Mouse (Mus musculus) c-Kit-positive CD71-positive TER-119-negative erythroid progenitor cells, embryonic 14.5 days (primary cell): ENCODE data around the gene Zfp385c.
"Not testable (repeated sequence)": the region's sequence is repeated elsewhere in the genome, so short reads cannot be mapped to it uniquely, and the experiment has no call there.

Experiments used
- DNase-seq: peaks from one replicate; pipeline ENCODE4 v3.0.0-alpha.2; 2013; ENCODE audit warnings: low read depth

Zfp385c gene

DNA sequence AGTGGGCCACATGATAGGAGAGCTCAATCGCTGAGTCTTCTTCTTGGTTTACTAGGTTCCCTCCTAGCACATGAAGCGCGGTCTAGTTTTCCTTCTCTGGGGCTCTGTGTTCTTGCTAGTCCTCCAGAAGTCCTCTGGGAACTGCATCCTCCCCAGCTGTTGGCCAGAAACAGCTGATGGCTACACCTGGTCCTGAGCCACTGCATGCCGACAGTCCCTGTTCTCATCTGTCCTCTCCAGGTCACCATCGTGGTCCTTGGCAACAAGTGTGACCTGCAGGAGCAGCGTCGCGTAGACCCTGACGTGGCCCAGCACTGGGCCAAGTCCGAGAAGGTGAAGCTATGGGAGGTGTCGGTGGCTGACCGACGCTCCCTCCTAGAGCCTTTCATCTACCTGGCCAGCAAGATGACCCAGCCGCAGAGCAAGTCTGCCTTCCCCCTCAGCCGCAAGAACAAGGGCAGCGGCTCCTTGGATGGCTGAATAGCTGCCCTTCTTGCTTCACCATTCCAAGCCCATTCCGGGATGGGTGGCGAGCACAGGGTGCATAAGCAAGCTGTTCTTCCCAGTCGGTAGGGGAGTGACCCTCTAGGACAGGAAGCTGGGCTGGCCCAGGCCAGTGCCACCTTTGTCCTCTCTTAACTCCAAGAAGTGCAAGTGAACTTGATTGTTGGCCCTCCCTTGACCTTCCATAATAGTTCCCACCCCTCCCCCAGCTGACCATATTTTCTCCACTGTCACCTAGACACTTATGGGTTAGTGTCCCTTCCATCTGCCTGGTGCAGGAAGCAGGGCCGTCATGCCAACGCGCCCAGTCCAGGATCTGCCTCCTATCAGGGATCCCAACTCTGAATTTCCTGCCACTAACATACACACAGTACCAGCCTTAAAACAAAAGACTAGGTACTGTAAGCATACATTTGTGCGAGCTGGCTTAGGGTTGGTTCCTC lies 66.2 kb downstream of the Zfp385c start:
- DNase-seq: no peak

DNA sequence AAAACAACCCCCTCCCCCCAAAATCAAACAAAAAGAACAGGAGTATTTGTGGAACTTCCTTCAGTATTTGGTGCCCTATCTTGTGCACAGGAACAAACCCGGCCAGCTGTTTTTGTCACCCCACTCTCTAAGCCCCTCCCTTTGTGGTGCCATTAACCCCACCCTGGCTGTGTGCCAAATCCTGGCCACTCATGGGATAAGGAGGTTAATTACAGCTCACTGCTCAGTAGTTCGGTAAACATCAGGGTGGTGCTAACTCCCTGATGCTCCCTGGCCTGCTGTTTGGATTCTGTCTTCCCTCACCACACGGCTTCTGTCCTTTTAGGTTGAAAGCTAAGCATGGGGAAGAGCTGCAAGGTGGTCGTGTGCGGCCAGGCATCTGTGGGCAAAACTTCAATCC lies 68.4 kb downstream of the Zfp385c start:
- peak; percentile 51 for DNase-seq

DNA sequence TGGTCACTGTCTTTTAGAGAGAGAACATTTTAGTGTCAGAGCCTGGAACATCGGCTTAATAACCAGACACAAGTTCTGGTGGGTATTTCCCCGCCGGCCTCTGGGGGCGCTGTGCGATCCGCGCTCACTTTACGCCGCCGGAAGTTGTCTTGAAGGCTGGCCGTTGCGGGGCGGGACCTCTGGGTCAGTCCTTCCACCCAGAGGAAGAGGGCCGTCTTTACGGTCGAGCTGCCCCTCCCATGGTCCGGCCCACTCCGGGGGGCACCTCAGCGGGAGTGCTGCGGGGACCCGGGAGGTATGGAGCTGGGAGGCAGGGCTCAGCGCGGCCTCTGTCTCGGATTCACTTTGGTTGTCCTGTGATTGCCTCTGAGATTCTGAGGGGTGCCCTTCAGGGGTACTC lies 69.5 kb downstream of the Zfp385c start:
- DNase-seq: peak; percentile 87

DNA sequence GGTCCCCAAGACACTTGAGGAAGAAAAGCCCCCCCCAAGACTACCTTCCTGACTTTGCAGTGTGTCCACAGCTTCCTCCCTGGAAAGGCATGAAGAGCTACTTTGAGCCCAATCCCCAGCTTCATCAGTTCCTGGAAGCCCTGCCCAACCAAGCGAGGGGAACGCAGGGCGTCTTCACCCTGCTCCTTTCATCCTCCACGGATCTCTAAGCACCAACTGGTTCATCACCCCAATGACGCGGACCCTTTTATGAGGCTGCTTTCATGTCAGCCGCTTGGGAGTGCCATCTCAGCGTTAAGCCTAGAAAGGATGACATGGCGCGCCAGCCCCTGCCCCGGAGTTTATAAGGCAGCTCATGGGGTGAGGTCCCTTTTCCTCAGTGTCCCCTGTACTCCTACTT lies 72.3 kb downstream of the Zfp385c start, which contains the start of gene Dnajc7:
Gene Dnajc7 (minus strand): TSS at position 187 of the 400 bp plus-strand sequence.
- no peak for DNase-seq

DNA sequence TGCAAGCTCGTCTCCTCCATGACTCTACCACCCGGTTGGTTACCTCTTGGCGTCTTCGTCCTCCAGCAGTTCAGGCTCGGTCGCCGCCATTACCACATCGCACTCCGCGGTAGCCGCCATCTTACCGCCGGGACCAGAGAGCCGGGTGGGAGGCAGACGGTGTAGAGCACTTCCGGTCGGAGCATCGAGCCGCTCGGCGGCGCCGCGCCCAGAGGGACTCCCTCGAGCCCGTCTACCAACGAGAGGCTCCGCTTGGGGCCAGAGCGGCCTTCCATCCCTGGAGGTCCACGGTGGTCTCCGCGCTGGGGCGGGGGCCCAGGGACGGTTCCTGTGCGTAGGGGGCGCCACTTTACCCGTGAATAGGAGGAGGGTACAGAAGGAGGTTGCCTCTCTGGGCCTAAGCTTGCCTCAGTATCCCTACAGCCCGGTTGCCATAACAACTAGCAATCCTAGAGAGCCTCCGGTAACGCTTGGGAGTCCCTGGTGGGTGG lies 72.7 kb downstream of the Zfp385c start:
- DNase-seq: peak; percentile 89

DNA sequence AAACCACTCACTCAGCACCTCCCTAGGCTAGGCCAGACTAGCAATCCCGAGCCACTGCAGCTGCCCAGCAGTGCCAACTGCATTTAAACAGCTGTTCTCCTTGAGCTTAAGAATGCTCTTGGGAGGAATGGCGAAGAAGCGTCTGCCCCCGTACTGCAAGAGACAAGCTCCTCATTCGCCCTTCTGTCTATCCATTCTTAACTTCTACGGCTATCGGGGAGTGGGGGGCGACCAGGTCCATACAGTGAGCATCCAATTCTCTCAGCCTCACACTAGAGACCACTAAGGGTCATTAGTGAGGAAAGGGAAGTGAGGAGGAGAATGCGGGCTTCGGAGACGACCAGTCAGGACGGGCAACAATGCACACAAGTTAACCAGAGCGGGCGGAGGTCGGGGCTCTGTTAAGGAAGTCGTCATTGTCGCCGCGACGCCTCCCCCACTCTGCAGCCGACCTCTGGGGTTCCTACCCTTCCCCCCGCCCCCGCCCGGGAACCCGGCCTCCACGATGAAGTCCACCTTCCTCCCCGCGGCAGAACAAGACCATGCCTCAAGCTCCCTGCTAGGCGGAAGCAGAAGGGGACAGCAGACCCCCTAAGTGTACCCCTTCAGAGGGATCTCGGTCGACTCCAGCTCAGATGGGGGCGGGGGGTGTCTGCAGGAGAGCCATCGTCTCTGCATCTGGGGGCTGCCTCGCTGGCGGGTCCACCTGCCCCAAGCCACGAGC lies 73.3 kb downstream of the Zfp385c start, which contains the start of gene Nkiras2:
Gene Nkiras2 (plus strand): TSS at position 484 of the 724 bp plus-strand sequence.
- peak; percentile 74 for DNase-seq

DNA sequence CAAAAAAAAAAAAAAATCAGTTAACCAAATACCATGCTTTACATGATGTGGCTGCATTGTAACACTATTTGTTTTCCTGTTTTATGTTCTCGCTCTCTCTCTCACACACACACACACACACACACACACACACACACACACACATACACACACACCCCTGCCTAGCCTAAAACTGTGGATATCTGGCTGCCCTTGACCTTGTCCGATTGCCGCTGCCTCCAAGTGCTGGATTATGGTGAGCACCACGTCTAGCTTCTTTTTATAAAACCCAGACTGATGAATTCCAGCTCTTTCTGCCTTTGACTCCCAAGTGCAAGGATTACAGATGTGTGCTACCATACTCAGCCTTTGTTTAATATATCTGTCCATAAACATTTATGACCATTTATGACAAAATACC lies 74.8 kb downstream of the Zfp385c start:
- DNase-seq: no peak

DNA sequence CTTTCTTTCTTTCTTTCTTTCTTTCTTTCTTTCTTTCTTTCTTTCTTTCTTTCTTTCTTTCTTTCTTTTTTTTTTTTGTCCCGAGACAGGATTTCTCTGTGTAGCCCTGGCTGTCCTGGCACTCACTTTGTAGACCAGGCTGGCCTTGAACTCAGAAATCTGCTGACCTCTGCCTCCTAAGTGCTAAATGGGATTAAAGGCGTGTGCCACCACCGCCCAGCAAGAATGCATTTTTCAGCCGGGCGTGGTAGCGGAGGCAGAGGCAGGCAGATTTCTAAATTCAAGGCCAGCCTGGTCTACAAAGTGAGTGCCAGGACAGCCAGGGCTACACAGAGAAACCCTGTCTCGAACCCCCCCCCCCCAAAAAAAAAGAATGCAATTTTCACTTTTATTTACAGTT lies 75.4 kb downstream of the Zfp385c start:
- not testable (repeated sequence) for DNase-seq

DNA sequence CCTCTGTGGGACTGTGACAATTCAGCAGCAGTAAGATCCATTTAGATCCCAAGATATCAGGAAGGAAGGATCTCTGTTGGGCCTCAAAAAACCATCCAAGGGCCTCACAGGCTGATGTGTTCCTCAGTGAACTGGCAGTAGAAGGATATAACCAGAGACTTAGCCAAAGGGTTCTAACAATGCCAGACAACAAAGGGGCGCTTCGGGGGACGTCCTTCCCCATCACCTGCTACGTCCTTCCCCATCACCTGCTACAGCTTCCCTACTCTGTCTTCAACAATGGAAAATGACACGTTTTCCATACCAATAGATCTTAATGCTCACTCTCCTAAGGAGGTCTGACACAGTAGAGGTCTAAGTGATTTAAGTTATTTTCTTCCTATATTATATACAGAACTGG lies 75.9 kb downstream of the Zfp385c start:
- DNase-seq: no peak

DNA sequence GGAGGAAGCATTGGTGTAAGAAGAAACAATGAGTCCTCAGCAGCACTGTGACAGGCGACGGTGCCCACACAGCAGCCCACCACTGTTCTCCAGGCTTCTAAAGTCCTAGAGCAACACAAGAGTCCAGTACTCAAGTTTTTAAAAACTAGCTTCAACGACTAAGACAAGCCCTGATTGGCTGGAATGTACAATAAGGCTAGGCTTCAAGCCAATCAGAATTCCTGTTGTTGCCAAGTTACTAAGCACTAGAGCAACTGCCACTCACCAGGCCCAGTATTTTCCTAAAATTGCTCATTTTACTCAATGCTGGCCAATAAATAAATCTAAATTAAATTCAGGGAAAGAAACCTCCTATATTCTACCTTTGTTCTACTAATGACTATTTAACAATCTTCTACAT lies 79.0 kb downstream of the Zfp385c start:
- no peak for DNase-seq

DNA sequence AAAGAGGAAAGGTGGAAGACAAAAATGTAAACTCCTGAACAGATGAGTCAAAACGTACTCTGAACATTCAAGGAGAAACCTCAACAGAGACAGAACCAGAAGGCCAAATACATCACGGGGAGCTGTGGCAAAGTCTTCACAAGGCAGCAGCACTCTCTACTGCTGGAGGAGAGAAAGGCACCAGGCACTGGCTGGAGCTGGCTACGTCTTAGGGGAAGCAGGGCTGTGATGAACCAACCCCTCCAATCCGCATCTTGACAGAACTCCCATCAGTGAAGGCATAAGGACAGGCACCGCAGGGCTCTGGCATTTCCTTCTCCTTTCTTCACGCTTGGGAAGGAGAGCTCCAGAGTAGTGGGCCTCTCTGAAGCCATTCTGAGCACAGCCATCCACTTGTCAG lies 80.6 kb downstream of the Zfp385c start:
- no peak for DNase-seq

DNA sequence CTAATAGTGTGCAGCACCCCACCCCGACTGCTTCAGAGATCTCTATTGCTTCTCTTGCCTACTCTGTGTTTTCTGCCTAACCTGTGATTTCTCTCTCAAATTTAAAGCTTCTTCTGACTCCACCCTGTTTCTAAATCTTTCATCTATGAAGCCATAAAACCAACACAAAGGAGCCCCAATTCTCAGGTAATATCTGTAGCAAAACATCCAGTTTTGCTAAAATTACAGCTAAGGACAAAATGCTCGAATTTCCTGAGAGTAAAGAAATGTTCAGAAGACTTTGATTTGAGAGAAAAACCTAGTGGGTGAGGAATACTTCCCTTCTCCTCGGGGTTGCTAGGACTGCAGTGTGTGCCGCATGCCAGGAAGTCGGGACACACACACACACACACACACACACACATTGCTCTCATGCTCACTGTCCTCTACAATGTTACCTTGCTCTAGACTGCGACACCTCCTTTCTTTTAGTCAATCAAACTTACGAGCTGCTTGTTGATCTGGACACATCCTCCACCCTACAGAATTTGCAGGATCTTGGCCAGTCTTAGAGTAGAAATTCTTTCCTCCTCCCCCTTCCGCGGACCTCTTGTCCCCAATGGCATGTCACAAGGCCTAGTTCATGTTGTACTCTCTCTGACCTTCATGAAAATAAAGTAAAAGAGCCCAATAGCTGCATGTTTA lies 82.1 kb downstream of the Zfp385c start:
- DNase-seq: no peak

DNA sequence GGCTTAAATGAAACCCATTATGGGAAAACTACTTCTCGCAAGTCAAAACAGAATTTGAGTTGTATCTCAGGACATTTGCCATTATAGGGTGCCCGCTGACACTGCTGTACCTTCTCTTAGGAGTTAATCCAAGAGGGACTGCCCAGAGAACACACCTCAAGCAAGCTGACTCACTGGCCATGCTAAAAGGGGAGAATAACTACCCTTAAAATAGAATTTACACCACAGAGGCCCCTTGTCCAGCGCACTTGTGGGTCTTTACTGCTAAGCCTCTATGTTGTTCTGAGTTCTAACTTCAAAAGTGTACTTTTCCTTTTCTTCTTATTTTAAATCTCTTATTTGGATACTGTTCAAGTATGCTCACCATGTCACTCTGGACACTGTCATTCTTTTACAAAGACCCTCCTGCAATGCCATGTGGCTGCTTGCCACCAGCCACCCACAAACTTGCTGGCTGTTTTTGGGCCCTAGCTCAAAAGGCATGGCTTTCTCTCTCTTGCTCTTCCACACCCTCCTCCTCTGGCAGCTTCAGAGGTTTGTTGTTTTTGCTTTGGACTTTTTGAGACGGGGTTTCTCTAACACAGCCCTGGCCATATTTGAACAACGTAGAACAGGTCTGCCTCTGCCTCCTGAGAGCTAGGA lies 82.8 kb downstream of the Zfp385c start:
- no peak for DNase-seq

DNA sequence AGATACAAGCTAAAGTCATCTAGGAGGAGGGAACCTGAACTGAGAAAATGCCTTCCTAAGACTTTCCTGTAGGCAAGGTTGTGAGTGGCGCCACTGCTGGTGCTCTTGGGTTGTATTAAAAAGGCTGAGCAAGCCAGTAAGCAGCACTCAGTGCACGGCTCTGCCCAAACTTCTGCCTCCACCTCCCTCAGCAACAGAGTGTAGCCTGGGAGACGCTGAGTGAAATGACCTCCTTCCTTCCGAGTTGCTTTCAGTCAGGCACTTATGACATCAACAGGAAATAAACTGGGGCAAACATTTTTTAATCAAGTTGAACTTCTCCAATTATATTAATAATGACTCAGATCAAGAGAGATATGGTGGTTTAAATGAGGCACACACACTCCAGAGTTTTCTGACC lies 83.5 kb downstream of the Zfp385c start:
- no peak for DNase-seq

DNA sequence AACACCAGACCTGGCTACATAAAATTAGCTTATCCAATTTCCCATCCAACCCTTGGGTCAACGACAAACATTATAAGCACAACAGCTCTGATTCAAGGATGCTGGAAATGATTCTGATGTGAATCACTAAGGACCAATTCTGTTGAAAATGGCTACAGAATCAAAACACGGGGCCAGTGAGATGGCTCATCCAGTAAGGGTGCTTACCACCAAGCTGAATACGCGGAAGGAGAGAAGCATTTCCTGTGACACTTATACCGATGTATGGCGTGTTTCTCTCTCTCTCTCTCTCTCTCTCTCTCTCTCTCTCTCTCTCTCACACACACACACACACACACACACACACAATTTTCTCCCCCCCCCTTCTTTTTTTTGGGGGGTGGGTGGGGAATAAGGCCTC lies 85.1 kb downstream of the Zfp385c start:
- DNase-seq: no peak

DNA sequence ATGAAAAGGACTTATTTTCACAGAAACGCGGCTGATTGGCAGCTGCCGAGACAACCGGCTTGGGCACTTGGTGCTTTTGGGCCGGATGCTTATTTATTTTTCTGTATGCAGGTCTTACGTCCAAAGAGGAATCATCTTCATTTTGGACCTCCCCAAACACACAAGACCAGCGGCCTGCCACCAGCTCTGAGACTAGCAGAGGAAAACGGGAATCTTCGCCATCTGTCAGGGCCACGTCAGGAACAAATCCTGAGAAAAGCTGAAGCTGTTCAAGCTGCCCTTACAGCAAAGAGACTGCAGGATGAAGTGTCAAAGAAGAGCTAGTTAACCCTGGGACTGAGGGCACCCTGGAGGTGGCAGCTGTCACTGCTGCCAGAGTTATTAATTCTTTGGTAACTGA lies 86.8 kb downstream of the Zfp385c start:
- DNase-seq: no peak

DNA sequence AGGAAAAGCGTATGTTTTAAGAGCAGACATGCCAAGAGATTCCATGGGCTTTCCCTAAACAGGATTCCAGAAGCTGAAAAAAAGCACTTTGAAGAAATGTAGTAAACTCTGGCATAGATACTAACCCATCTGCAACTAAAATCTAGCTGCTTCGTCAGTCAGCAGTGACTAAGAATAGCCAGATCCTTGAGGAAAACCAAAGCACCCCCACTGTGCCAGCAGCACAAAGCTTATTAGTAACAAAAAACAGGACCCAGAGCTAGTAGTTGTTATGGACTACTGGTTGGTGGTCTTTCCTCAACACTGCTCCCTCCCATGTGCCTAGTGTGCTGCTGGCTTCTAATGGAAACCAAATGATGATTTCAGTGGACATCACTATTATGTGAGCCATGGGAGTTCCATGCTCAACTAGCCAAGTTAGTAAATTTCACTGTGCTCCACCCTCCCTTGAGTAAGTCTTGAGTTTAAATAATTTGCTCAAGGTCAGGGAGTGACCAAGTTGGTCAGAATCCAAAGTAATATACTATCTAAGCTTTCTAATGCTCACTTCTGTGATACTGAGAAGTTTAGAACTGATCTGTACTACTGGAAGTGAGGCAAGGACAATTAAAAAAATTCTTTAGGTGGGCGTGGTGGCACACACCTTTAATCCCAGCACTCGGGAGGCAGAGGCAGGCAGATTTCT lies 87.8 kb downstream of the Zfp385c start:
- DNase-seq: no peak

DNA sequence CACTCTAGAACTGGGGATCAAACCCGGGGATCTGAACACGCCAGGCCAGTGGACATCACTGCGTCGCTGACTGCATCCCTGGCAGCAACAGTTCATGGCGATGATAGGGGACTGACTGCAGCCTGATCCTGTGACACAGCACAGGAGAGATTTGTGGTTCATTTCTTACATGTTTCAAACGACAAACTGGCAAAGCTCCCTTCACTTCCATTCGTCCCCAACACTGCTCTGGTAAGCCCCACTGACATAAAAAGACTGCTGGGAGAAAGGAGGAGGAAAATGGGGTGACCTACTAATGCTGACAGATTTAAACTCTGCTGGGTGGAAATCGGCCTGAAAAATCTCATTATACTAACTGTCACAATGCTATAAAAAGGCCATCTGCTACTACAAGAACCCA lies 88.4 kb downstream of the Zfp385c start:
- DNase-seq: no peak

DNA sequence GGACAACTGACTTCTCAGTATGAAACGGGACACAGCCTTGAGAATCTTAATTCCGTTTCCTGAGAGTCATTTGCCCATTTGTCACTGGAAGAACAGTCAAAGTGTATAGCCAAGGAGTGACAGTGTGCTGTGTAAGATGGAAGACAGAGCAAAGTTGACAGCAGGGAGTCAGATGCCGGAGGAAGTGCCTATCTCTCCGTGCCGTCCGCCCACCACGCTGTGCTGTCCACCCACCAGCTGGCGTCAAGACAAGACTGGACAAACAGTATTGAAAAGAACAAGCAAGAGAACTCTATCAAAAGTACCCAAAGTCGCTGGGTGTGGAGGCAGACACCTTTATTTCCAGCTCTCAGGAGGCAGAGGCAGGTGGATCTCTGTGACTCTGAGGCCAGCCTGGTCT lies 89.1 kb downstream of the Zfp385c start:
- DNase-seq: no peak

DNA sequence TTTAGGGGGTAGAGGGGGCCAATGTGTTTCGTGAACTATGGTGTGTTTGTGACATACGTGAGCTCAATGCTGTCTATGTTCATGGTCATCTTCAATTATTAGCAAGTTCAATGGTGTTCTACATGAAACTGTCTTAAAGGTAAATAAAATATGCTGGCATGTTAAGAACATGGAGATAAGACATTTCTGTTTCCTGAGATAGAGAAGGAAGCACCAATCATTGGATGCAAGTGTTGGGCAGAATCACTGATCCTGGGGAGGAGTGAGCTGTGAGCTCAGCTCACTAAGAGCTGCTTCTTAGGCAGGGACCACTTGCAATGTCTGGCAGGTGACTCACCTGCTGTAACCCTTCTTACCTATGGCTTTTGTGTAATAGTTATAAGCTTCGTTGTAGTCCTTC lies 90.9 kb downstream of the Zfp385c start:
- no peak for DNase-seq

DNA sequence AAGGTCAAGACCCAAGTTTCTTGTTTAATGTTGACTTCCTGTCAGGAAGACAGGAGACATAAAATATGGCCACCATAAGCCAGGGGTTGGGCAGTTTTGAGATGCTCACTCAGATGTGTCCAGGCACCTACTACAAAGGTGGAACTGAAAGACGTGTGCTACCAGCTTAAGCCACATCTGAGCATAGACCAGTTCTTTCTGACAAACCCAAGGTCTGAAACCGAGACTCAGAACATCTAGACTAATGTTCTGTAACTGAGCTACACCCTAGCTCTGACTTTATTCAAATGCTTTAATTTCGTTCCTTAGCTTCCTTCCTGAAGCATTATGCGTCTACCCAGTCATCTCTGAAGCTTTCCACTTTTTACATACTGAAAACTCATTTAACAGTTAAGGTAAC lies 94.2 kb downstream of the Zfp385c start:
- DNase-seq: no peak
